Mouse (Mus musculus): ENCODE results near the gene Iqschfp. TPM values are rescaled to one million over a fixed set of nuclear protein-coding genes. Genes with fewer than 3 reads are reported as not detected.
A peak's percentile ranks its signal among the peaks of the same experiment; 100 is the strongest.

Iqschfp gene
- polyA plus RNA-seq, 1 experiment from 2014 or later: not detected

DNA sequence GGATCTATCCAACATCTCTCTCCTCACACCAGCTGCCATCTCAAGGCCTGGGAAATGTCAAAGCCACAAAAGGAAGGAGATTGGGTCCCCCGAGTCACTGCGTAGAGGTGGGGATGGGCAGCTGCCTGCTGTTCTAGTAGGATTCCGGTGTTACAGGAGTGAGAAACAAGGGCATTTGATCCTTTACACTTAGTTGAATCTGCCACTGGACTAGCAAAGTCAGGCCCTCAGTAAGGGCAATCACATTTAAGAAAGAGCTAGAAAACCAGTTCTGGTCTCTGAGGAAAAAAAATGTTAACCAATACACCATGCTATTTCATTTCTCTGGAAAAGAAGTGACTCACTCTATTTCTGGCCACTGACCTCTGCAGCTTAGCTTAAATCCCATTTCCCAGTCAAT is 738.8 kb downstream of the Iqschfp start:
- Histone ChIP-seq H3K4me2 (ENCODE audit: low read depth, low read length) (no peak overlapping the region), H3K27me3 (ENCODE audit: insufficient read depth, low read length) (no peaks in the 10 kb centered on the region), H3K9ac (replicated peaks) (no peak overlapping the region), H3K9me3 (ENCODE audit: low read length) (no peaks in the 10 kb centered on the region), H3K27ac (ENCODE audit: low read depth) (no peak overlapping the region), H3K4me1 (ENCODE audit: insufficient read depth) (no peaks in the 10 kb centered on the region), H3K4me3 (ENCODE audit: low read depth, low read length) (no peak overlapping the region), H3K36me3 (replicated peaks; ENCODE audit: insufficient read depth, low read length) (no peaks in the 10 kb centered on the region)
- DNase-seq: no peak
- TF ChIP-seq EP300 (IDR thresholded peaks at IDR 0.05; ENCODE audit: low read depth): no peak
- TF ChIP-seq CTCF (IDR thresholded peaks at IDR 0.05; ENCODE audit: low read depth): no peak
- ATAC-seq: no peak
- WGBS (ENCODE audit: insufficient replicate concordance): 76% methylated on average over 3 of the region's 3 CpGs

GRCm38 (mm10) chr3:68632714-68633113 is 740.7 kb downstream of the Iqschfp start:
- H3K27me3 ChIP-seq (ENCODE audit: insufficient read depth, low read length): no peaks in the 10 kb centered on the region
- no peak overlapping the region for H3K4me2 ChIP-seq (ENCODE audit: low read depth, low read length)
- TF ChIP-seq CTCF (IDR thresholded peaks at IDR 0.05; ENCODE audit: low read depth): no peak
- no peak for TF ChIP-seq EP300 (IDR thresholded peaks at IDR 0.05; ENCODE audit: low read depth)
- no peak overlapping the region for H3K9ac ChIP-seq (replicated peaks)
- no peaks in the 10 kb centered on the region for H3K36me3 ChIP-seq (replicated peaks; ENCODE audit: insufficient read depth, low read length)
- ATAC-seq (no peak), DNase-seq (no peak)
- no peak overlapping the region for H3K4me3 ChIP-seq (ENCODE audit: low read depth, low read length)
- no peak overlapping the region for H3K27ac ChIP-seq (ENCODE audit: low read depth)
- no peaks in the 10 kb centered on the region for H3K4me1 ChIP-seq (ENCODE audit: insufficient read depth)
- H3K9me3 ChIP-seq (ENCODE audit: low read length): no peaks in the 10 kb centered on the region
- 67% methylated on average over 3 of the region's 3 CpGs for WGBS (ENCODE audit: insufficient replicate concordance)

- no peak for TF ChIP-seq EP300 (IDR thresholded peaks at IDR 0.05; ENCODE audit: low read depth)
- no peak for TF ChIP-seq CTCF (IDR thresholded peaks at IDR 0.05; ENCODE audit: low read depth)
- no peaks in the 10 kb centered on the region for H3K27me3 ChIP-seq (ENCODE audit: insufficient read depth, low read length)
- no peak for DNase-seq
- no peak for ATAC-seq
- no peaks in the 10 kb centered on the region for H3K9me3 ChIP-seq (ENCODE audit: low read length)
- H3K4me3 ChIP-seq (ENCODE audit: low read depth, low read length): no peak overlapping the region
- H3K9ac ChIP-seq (replicated peaks): no peak overlapping the region
- H3K4me1 ChIP-seq (ENCODE audit: insufficient read depth): no peaks in the 10 kb centered on the region
- H3K27ac ChIP-seq (ENCODE audit: low read depth): no peak overlapping the region
- H3K4me2 ChIP-seq (ENCODE audit: low read depth, low read length): no peak overlapping the region
- 75% methylated on average over 4 of the region's 4 CpGs for WGBS (ENCODE audit: insufficient replicate concordance)
- H3K36me3 ChIP-seq (replicated peaks; ENCODE audit: insufficient read depth, low read length): no peaks in the 10 kb centered on the region
Observed at GRCm38 (mm10) chr3:68633577-68633976, 741.5 kb downstream of the Iqschfp start.

DNA sequence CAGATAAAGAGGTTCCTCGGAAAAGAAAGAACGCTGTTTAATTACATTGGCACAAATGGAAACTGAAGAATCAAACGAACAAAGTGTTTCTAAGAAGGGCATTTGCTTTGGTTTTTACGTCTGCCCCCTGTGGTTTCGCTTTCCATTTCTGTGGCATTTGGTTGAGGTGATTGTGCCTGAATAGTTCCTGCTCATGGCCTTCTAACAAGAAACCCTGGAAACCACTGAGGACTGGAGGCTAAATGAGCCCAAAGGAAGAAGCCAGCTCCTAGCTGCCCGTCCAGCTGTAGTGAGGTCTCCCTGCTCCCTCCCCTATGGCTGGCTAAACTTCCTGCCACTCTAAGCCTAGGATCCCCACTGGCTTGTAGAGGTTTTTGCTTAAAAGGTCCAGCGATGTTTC is 745.9 kb downstream of the Iqschfp start:
- no peak overlapping the region for H3K27ac ChIP-seq (ENCODE audit: low read depth)
- H3K4me3 ChIP-seq (ENCODE audit: low read depth, low read length): no peak overlapping the region
- no peaks in the 10 kb centered on the region for H3K36me3 ChIP-seq (replicated peaks; ENCODE audit: insufficient read depth, low read length)
- TF ChIP-seq CTCF (IDR thresholded peaks at IDR 0.05; ENCODE audit: low read depth) (no peak), EP300 (IDR thresholded peaks at IDR 0.05; ENCODE audit: low read depth) (no peak)
- no peaks in the 10 kb centered on the region for H3K27me3 ChIP-seq (ENCODE audit: insufficient read depth, low read length)
- DNase-seq (no peak), ATAC-seq (no peak)
- WGBS (ENCODE audit: insufficient replicate concordance): 36% methylated on average over 7 of the region's 7 CpGs
- H3K9me3 ChIP-seq (ENCODE audit: low read length): no peaks in the 10 kb centered on the region
- no peak overlapping the region for H3K4me2 ChIP-seq (ENCODE audit: low read depth, low read length)
- no peak overlapping the region for H3K9ac ChIP-seq (replicated peaks)
- H3K4me1 ChIP-seq (ENCODE audit: insufficient read depth): no peaks in the 10 kb centered on the region

DNA sequence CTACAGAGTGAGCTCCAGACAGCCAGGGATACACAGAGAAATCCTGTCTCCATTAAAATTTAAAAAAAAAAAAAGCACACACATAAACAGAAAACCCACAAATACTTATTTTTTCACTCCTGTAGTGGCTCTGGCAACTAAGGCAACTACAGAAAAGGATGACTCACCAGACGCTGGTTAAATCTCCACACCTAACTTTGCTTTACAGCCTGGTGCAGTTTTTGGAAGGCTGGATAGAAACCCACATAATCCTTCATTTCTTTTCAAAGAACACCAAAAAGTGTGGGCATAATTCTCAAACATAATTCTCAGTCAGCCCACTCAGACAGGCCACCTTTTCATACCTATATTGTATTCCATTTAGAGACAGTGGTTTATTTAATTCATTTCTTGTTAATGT is 746.7 kb downstream of the Iqschfp start:
- no peak for DNase-seq
- Histone ChIP-seq H3K4me2 (ENCODE audit: low read depth, low read length) (no peak overlapping the region), H3K27ac (ENCODE audit: low read depth) (no peak overlapping the region), H3K36me3 (replicated peaks; ENCODE audit: insufficient read depth, low read length) (no peaks in the 10 kb centered on the region), H3K9ac (replicated peaks) (no peak overlapping the region), H3K9me3 (ENCODE audit: low read length) (no peaks in the 10 kb centered on the region), H3K4me3 (ENCODE audit: low read depth, low read length) (no peak overlapping the region), H3K27me3 (ENCODE audit: insufficient read depth, low read length) (no peaks in the 10 kb centered on the region), H3K4me1 (ENCODE audit: insufficient read depth) (no peaks in the 10 kb centered on the region)
- no peak for ATAC-seq
- TF ChIP-seq CTCF (IDR thresholded peaks at IDR 0.05; ENCODE audit: low read depth) (no peak), EP300 (IDR thresholded peaks at IDR 0.05; ENCODE audit: low read depth) (no peak)
- WGBS (ENCODE audit: insufficient replicate concordance): 69% methylated on average over 1 of the region's 1 CpGs

DNA sequence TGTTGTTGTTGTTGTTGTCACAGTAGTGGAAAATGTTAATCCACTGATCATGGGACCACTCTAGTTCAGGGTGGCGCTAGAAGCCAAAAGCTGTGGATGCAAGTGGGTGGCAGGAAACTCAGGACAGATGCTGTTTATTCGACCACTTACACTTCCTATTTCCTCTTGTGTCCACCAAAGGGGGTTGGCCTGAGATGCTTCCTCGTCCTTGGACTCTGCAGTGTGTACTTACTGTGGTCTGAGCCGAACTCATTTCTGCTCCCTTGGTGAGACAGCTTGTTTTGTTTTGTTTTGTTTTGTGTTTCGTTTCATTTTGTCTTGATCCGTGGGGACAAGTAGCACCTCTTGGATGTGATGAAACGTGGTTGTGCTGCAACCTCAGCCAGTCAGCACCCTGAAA is 750.9 kb downstream of the Iqschfp start:
- no peak overlapping the region for H3K9ac ChIP-seq (replicated peaks)

More for the DNA sequence above, 750.9 kb downstream of the Iqschfp start:
- no peaks in the 10 kb centered on the region for H3K36me3 ChIP-seq (replicated peaks; ENCODE audit: insufficient read depth, low read length)
- TF ChIP-seq EP300 (IDR thresholded peaks at IDR 0.05; ENCODE audit: low read depth): no peak
- no peak for TF ChIP-seq CTCF (IDR thresholded peaks at IDR 0.05; ENCODE audit: low read depth)
- no peak for ATAC-seq
- no peak overlapping the region for H3K4me2 ChIP-seq (ENCODE audit: low read depth, low read length)
- 58% methylated on average over 7 of the region's 7 CpGs for WGBS (ENCODE audit: insufficient replicate concordance)
- no peak for DNase-seq
- no peak overlapping the region for H3K4me3 ChIP-seq (ENCODE audit: low read depth, low read length)
- H3K27me3 ChIP-seq (ENCODE audit: insufficient read depth, low read length): no peaks in the 10 kb centered on the region
- H3K27ac ChIP-seq (ENCODE audit: low read depth): peak overlapping the region; percentile 6; the same call in 1 of the 2 replicates
- H3K9me3 ChIP-seq (ENCODE audit: low read length): no peaks in the 10 kb centered on the region
- H3K4me1 ChIP-seq (ENCODE audit: insufficient read depth): 0 out of 2 replicates have a peak, but pooled peaks cover 2% of the 10 kb centered on the region

Measured in liver, postnatal 0 days (tissue).